Mouse (Mus musculus) cerebellum, postnatal 4 days (tissue): Measurements from ENCODE around the gene Fam149b.
"Not testable (repeated sequence)": the region's sequence is repeated elsewhere in the genome, so short reads cannot be mapped to it uniquely, and the experiment has no call there.

Source experiments
- DNase-seq, 2 experiments: peaks; one replicate each; pipeline ENCODE4 v3.0.0; 2022; ENCODE audit warnings: low spot score in 2 of 2, mixed read lengths in 1 of 2

Fam149b gene

DNA sequence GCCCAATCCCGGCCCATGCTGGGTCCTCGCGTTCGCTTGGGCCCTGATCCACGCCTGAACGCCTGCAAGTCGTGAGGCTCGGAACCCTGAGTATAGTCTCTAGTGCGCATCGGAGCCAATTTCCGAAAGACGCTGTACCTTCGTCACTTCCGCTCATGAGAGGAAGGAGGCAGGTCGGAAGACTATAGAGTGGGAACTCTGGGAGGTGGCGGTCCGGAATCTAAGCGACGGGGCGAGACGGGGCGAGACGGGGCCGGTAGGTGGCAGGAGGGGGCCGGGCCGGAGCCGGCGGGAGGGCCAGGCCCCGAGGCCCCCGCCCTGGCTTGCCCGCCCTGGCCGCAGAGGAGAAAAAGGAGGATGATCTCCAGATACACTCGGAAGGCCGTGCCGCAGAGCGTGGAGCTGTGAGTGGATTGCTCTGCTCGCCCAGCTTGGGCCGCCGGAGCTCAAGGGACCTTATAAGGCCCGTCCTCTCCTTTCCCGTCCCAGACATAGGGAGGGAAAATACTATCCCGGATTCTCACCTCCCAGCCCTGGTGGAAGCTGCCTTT lies at the start of gene Fam149b, which contains the start of gene Ecd:
Gene Fam149b, plus strand, starts transcription at position 172 of the 551 bp plus-strand sequence.
Gene Ecd, minus strand, starts transcription at position 131 of the 551 bp plus-strand sequence.
- DNase-seq, result peak; percentile 83 to 91

DNA sequence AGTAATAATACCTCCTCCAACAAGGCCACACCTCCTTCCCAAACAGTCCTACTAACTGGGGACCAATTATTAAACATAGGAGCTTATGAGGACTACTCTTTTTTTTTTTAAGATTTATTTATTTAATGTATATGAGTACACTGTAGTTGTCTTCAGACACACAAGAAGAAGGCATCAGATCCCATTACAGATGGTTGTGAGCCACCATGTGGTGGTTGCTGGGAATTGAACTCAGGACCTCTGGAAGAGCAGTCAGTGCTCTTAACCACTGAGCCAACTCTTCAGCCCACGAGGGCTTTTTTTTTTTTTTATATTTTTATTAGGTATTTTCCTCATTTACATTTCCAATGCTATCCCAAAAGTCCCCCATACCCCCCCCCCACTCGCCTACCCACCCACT lies 42.9 kb upstream of the Fam149b start:
- not testable (repeated sequence) for DNase-seq

DNA sequence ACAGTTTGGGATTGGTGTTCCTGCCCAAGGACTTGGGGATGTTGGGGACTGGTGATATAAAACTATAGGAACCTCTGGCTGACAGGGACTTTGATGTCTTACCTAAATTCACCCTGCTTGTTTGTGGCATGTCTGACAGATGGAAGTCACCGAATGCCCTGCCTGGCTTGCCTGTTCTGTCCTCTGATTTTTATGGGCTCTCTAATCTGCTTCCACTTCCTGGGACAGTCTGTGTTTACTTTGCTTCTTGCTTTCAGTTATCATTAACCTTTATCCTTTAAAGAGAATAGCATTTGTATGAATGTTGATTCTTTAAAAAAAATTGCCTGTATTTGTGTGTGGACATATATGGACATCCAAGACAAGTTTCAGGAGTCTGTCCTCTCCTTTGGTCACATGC lies 32.8 kb upstream of the Fam149b start:
- no peak for DNase-seq

DNA sequence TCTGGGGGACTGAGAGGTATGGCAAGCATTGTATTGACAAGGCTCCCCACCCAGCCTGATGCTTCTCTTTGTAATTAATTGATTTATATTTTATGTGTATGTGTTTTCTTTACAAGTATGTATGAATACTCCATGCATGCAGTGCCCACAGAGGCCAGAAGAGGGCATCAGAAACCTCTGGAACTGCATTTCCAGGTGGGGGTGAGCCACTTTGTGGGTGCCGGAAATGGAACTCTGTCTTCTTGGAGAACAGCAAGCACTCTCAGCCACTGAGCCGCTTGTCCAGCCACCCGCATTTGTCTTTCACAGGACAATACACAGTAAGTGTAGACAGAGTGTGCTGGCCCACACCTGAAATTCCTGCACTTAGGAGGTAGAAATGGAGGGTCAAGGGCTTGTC lies 28.5 kb upstream of the Fam149b start:
- peak in 1 of 2 experiments; percentile 28 for DNase-seq

DNA sequence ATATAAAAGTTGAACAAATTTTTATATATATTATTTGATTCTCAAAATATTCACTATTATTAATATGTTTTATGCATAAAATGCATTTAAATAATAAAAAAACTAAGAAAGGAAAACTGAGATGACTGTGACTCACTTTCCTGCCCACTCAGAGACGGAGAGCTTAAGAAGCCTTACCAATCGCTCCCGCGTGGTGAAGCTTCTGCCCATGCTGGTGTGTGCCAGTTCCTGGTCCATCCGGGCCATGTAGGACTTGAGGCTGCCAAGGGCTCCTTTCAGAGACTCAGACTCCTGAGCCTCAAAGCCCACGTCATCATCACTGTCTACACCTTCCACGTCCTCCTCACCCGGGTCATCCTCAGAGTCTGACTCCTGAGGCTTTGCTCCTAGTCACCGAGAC lies 23.8 kb upstream of the Fam149b start:
- no peak for DNase-seq

DNA sequence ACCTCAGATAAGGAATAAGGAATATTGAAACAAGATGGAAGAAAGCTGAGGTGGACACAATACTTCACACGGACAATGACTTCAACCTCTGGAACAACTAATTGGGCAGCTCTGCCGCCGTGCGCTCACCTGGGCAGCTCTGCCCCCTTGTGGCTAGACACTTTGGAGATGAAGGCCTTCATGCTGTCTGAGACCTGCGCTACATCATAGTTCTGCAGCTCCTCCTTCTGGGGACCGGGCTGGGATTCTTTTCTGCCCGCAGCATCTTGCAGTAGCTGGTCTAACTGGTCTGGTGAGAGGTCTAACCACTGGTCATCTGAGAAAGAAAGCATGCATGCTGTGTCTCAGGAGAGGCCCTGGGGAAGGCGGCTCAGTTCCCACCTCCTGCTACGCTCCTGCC lies 19.5 kb upstream of the Fam149b start:
- no peak for DNase-seq

DNA sequence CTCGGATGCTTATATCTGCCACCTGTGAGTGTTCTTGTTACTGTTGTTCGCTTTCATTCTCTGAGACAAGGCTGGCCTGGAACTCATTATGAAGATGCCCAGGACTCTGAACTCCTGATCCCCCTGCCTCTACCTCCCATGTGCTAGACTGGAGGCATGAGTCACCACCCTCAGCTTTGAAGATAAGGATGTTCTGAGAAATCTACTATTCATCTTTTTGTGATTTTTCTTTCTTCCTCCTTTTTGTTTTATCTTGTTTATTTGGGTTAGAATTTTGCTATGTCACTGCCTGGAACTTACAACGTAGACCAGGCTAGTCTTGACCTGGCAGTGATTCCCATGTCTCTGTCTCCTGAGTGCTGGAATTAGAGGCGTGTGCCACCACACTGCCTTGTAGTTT lies 16.6 kb upstream of the Fam149b start:
- no peak for DNase-seq

DNA sequence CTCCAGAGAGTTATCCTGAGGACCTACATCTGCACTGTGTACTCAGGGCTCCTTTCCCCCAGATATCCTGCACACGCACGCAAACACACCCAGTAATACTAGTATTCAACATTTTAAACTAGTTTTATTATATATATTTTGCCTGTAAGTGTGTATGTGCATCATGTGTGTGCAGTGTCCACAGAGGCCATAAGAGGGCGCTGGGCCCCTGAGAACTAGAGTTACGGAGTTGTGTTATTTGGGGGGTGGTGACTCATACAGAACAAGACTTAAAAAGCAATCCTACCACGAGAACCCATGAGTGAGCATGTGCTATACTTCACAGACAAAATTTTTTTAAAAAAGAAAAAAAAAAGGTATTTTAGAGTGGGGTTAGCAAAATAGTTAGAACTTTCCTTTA lies 8.5 kb upstream of the Fam149b start:
- no peak for DNase-seq

DNA sequence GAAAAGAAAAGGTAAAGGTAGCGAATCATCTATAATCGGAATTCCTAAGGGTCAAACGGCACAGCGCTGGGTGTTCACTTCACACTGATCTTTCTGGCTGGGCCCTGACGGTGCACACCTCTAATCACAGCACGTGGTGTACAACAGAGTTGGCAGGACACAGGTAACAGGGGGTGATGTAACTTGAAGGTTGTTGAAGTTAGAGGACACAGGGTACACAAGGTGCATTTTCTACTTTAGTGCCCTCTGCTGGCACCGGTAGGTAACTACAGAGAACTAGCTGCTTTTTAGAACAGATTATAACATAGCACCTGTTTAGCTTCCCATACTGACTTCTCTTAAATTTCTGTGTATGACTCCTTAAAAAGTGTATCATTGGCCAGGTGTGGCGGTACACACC lies 7.8 kb upstream of the Fam149b start:
- DNase-seq, result no peak

DNA sequence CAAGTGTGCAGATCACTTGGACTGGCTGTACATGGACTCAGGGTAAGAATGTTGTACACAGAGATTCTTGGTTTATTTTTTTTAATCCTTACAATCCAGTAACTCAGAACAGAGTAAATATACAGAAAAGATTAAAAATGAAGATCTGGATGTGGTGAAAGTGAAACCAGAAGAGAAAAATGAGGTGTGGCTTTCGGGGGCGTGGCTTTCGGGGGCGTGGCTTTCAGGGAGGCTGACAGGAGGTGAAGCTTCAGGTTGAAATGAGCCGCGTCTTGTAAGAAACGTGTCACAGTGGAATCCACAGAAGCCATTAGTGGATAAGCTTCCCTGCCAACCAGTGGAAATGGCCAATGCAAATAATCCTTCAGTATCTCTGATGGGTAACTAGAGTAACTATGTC lies 7.1 kb upstream of the Fam149b start:
- no peak for DNase-seq

DNA sequence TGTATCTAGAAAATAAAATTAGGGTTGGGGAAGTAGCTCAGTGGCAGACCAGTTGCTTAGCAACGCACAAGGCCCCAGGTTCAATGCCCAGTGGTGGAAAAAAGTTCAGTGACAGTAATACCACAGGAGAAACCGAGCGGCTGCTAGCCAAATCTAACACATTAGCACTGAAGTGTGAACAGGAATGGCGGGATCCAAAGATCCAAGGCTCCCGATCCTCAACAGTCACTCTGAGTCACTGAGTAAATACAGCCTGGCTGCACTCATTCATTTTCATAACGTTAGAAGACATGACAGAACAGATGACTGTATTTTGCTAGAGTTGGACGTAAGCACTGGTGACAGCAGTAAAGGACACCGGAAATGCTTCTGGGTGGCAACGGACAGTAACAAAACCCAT lies 2.1 kb upstream of the Fam149b start:
- DNase-seq, result no peak

DNA sequence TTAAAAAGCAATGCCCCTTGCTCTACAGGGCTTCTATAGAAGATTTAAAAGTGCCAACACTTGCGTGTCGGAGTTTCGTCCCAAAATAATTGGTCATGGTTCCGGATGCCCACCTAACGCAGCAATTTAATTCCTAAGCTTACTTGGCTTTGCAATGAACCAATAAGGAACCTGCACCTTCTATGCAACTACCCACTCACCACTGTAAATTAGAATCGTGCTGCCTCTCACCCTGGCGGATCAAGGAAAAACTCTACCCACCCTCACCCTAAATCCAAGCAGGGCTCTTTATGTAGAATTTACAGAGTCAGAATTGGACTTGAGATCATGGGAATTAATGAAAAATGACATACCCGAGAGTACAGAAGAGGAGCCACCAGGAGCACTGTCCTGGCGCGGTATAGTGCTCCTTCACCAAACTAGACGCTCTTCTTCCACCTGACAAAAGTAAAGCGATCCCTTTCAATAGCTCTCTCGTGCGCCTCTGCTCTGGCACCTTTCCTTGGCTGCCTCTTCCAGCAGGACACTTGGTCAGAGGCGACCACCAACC lies 446 bp upstream of the Fam149b start:
- DNase-seq, result no peak

DNA sequence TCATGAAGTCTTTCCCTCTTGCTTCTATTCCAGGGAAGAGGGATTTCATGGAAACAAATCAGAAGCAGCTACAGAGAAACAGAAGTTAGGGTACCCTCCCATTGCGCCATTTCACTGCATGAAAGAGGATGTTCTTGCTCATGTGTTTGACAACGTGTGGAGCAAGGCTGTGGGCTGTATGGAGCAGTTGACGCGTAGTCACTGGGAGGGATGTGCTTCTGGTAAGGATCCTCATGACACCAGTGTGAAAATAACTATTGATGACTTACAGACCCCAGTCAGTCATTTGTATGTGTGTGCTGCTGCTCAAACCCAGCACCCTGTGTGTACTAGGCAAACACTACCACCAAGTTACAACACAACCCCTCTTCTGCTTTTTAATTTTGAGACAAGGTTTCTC lies 15.3 kb downstream of the Fam149b start:
- no peak for DNase-seq

DNA sequence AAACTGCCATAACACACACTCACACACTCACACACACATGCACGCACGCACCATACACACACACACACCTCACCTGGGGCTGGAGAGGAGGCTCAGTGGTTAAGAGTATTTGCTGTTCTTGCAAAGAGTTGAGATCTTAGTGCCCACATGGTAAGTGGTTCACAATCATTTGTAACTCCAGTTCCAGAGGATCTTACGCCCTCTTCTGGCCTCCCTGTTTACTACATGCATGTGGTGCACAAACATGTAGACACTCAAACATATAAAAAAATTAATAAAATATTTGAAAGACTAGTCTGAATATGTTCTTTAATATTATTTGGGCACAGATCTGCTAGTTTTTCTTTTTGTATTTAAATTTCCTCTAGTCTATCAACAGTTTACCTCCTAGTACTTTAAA lies 20.3 kb downstream of the Fam149b start:
- DNase-seq, result no peak

DNA sequence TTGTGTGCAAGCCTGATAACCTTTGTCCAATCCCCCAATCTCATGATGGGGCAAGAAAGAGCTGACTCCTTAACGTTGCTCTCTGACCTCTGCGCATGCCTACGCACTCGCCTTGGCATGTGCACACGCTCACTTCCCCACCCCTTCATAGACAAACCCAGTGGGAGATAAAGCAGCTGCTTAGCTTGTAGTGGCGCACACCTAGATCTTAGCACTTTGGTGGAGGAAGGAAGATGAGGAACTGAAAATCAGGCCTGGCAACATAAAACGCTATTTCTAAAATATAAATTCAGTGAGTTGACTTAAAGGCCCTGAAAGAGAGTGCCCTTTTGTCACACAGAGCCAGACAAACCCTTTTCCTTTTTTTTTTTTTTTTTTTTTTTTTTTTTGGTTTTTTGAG lies 22.8 kb downstream of the Fam149b start:
- DNase-seq, result no peak

DNA sequence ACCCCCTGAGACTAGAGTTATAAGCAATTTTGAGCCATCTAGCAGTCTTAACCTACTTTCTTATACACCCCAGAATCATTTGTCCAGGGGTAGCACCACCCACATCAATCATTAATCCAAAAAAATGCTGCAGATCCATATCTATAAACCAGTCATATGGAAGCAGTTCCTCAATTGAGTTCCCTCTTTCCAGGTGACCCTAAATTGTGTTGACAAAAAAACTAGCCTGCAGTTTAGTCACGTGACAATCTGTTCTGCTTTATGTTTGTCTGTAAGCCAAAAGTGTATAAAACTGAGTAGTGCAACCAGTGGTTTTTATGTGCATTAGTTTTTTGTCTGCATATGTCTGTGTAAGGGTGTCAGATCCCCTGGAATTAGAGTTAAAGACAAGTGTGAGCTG lies 23.9 kb downstream of the Fam149b start:
- DNase-seq, result no peak

DNA sequence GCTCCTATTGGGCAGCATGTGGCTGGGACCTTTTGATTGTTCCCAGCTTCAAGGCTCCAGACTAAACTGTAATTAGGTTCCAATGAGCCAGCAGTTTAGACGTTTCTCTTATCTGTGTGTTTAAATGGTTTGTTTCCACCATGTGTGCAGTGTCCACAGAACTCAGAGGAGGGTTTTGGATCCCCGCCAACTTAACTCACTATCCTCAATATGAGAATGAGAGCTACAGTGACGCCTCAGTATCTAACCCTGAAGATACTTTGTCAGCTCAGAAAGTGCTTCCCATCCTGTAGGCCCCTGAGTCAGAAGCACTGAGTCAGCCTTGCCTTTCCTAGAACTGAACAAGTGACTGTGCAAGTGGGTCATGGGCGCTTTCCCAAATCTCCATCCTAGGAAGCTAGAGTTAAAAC lies 29.2 kb downstream of the Fam149b start:
- DNase-seq, result no peak

DNA sequence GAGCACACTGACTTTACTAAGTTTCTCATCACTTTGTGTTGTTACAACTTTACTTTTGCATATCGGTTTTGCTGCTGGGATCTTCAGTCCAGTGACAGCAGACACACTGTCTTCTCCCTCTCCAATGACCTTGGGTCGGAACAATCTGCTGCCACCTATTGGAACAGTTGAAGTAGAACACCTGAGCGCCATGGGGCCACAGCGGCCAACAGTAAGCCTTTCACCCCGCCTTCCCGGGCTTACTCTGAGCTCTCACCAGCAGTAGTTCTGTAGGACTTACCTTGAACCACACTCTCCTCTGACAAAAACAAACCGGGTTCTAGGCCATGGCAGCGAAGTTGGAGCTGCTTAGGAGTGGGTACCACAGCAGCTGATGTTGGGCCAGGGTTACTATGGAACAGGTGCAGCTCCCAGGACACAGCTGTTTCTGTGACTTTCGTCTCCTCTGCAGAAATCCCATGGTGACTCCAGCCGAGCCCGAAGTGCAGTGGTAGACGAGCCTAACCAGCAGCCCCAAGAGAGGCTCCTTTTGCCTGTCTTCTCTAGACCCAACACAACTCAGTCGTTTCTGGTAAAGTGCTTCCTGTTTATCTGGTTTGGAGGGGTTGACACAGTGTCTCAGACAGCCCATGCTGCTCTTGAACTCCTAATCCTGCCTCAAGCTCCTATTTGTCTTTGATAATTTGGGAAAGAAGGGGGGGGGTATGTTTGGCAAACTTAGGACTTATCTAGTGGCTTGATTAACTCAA lies 30.5 kb downstream of the Fam149b start:
- DNase-seq, result peak in 1 of 2 experiments; percentile 36

DNA sequence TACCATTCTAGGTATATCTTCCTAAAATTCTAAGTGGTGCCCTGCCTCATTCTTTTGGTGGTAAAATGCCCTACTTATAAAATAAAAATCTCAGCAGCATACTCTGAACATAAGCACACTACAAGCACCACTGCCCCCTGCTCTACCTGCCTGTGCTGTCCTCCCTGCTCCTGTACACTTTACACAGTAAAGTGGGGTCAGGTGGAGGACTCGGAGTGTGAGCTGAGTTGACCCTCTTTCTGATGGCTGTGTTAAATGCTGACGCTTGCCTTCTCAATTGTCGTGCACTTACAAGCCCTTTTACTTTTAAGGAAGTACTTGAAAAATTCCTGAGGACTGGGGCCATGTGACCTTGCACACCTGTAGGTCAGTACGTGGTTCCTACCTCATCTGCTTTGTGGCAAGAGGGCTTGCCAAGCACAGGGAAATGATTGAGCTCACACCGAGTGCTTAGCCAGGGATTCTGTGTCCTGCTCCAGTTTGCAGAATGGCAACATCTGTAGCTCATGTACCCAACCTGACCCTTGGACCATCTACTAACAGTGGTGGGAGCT lies 31.2 kb downstream of the Fam149b start:
- no peak for DNase-seq

DNA sequence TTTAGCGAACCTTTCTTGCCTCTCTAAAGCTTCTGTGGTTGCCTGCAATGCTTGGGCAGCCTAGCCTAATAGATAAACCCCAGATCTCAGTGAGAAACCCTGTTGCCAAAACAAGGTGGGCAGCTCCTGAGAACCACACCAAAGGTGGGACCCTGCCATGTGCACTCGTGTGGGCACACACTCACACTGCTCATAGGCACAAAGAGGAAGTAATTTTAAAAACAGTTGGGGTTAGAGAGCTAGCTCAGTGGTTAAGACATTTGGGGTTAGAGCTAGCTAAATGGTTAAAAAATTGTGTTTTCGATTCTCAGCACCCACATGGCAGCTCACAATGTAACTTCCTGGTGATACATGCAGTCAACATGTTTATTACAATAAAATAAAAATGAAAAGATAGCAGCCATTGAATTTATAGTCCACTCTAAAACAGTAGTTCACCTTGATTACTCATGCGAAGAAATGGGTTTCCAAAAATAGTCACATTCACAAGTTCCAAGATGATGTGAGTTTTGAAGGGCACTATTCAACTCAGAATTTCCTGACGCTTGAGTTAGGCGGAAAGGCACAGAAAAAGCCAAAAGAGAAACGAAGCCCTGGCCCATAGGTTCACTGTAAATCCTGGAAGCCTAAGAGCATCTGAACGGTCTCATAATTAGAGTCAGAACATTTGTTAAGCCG lies 31.9 kb downstream of the Fam149b start:
- no peak for DNase-seq

DNA sequence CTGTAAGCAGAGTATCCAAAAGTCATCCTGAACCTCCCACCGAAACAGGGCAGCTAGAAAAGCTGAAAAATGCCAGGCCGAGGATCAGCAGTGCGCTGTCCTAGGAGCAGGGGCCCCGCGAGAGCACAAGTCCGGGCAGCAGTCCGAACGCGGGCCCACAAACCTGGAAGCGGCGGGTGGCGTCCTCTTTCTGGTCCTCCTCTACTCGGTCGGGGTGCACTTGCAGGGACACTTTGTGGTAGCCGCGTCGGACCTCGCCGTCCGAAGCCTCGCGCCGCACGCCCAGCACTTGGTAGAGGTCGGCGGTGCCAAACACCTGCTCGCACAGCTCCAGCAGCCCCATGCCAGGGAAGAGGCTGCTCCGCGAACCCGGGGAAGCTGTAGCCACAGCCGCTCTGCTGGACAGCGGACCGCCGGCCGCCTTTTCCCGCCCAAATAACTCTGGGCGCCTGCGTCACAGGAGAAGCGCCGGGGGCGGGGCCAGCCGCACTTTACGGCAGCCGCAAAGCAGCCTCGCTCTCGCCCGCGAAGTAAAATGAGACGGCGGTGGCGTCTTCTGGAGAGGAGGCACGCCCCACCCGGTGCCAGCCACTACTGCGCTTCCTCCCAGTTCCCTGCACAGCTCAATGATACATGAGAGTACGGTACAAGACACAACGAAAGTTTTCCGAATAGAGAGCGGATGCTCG lies 40.6 kb downstream of the Fam149b start, which contains the start of gene Dnajc9:
Gene Dnajc9, minus strand, starts transcription at position 470 of the 689 bp plus-strand sequence.
- peak; percentile 97 for DNase-seq
